Mouse (Mus musculus): ENCODE measurements at regions not wholly inside any gene's neighbourhood (a gene's known extent, or its start where the extent isn't known, plus 50 kb on each side); places are given as distances from the start of the nearest gene placed in this dataset.

DNA sequence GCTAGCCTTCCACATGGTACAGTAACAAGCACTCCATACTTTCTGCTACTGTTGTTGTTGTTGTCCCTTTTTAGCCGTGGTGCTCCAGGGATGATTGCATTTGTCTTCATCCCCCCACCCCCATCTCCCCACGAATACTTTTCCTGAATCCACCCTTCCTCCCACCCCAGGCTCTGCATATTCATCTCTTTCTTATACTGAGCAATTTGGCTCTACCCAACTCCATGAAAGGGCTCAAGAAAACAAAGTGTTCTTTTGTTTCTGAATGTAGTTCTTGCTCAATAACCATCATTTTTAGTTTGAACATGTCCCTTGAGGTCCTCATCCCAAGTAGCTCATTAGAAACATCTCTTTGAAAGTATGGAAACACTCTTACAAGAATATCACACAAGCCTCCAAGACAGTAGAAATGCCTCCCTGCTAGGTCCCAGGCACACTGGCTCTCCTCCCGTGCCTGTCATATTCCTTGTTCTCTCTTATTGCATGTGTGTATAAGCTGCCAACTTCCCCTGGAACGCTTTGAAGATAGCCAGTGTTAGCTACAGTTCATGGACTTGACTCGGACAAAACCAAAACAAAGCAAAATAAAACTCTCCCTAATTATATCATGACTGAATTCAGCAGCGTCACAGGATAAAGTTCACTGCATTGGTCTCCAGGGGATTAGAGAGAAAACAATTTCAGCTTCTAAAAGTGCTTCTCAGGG is 59.7 kb upstream of the Pkn2 start:
- no peaks in the 10 kb centered on the region for H3K27me3 ChIP-seq (ENCODE audit: low read depth, poor library complexity, severe bottlenecking)

DNA sequence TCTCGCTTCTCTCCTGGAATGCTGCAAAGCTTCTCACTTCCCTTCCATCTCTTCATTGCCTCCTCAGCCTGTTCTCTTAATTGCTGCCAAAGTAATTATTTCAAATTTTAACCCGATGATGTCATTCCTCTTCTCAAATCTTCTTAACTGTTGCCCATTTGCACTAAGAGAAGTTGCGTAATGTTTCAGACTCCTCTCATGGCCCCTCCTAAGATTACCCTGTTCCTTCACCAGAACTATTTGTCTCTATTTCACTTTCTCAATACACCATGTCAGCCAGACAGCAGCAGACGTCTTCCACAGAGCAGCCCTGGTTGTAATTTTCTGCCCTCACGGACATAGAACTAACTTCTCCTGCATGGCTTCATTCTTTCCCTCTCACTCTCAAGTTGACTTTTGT is 59.1 kb upstream of the Pkn2 start:
- no peaks in the 10 kb centered on the region for H3K4me1 ChIP-seq
- H3K27me3 ChIP-seq (ENCODE audit: low read depth, poor library complexity, severe bottlenecking): no peaks in the 10 kb centered on the region
- DNase-seq (ENCODE audit: low spot score): no peak
- WGBS: 86% methylated on average over 5 of the region's 5 CpGs
- no peaks in the 10 kb centered on the region for H3K36me3 ChIP-seq
- no peaks in the 10 kb centered on the region for H3K9me3 ChIP-seq (replicated peaks)
- H3K4me3 ChIP-seq: no peak overlapping the region
- H3K27ac ChIP-seq: no peak overlapping the region

More for the DNA sequence above, 59.7 kb upstream of the Pkn2 start:
- H3K4me3 ChIP-seq: no peak overlapping the region
- H3K9me3 ChIP-seq (replicated peaks): no peaks in the 10 kb centered on the region
- H3K27ac ChIP-seq: no peak overlapping the region
- WGBS: 70% methylated on average over 6 of the region's 6 CpGs
- H3K36me3 ChIP-seq: no peaks in the 10 kb centered on the region
- DNase-seq (ENCODE audit: low spot score): no peak
- no peaks in the 10 kb centered on the region for H3K4me1 ChIP-seq

- no peaks in the 10 kb centered on the region for H3K4me1 ChIP-seq
- no peaks in the 10 kb centered on the region for H3K9me3 ChIP-seq (replicated peaks)
- H3K36me3 ChIP-seq: no peaks in the 10 kb centered on the region
- H3K27me3 ChIP-seq (ENCODE audit: low read depth, poor library complexity, severe bottlenecking): no peaks in the 10 kb centered on the region
- WGBS: 87% methylated on average over 1 of the region's 1 CpGs
- H3K4me3 ChIP-seq: no peak overlapping the region
- no peak for DNase-seq (ENCODE audit: low spot score)
- H3K27ac ChIP-seq: no peak overlapping the region
These were observed 58.0 kb upstream of the Pkn2 start for GRCm38 (mm10) chr3:142939773-142940172.

- H3K27me3 ChIP-seq (ENCODE audit: low read depth, poor library complexity, severe bottlenecking): no peaks in the 10 kb centered on the region
- H3K36me3 ChIP-seq: no peaks in the 10 kb centered on the region
- no peak overlapping the region for H3K4me3 ChIP-seq
- no peak overlapping the region for H3K27ac ChIP-seq
- no peaks in the 10 kb centered on the region for H3K4me1 ChIP-seq
- WGBS: 81% methylated on average over 5 of the region's 5 CpGs
- no peak for DNase-seq (ENCODE audit: low spot score)
- no peaks in the 10 kb centered on the region for H3K9me3 ChIP-seq (replicated peaks)
These were observed 54.1 kb upstream of the Pkn2 start for GRCm38 (mm10) chr3:142935949-142936348.

GRCm38 (mm10) chr3:142934326-142934725 is 52.5 kb upstream of the Pkn2 start:
- Histone ChIP-seq H3K27ac (no peak overlapping the region), H3K4me3 (no peak overlapping the region), H3K36me3 (no peaks in the 10 kb centered on the region), H3K27me3 (ENCODE audit: low read depth, poor library complexity, severe bottlenecking) (no peaks in the 10 kb centered on the region), H3K4me1 (no peaks in the 10 kb centered on the region), H3K9me3 (replicated peaks) (no peaks in the 10 kb centered on the region)
- DNase-seq (ENCODE audit: low spot score): no peak
- 89% methylated on average over 5 of the region's 5 CpGs for WGBS

DNA sequence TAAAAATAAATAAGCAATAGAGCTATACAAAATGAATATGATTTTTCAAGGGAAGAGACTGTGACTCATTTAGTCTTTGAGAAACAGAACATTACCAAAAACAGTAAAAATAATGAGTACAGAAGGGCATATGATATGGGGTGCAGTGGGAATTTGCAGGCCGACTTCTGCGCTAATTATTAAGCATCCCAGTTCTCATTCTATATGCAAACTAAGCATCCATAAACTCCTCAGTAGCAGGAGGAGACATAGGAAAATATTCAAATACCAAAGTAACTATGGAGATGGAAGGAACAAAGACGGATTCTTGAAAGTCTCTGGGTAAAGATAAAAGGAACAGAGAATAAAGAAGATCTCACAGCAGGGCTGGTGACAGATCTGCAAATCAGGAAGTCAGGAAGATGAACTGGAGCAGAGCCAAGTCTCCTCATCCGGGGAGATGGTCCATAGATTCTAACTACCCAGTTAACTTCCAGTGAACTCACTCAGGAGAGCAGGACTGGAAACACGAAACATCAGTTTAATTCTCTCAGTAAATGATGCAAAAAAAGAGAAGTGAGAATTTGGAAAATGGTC is 52.0 kb upstream of the Pkn2 start:
- no peaks in the 10 kb centered on the region for H3K4me1 ChIP-seq
- no peak for DNase-seq (ENCODE audit: low spot score)
- H3K27me3 ChIP-seq (ENCODE audit: low read depth, poor library complexity, severe bottlenecking): no peaks in the 10 kb centered on the region
- no peak overlapping the region for H3K4me3 ChIP-seq
- no peaks in the 10 kb centered on the region for H3K36me3 ChIP-seq
- H3K9me3 ChIP-seq (replicated peaks): no peaks in the 10 kb centered on the region
- WGBS: 84% methylated on average over 5 of the region's 5 CpGs
- H3K27ac ChIP-seq: no peak overlapping the region

Measured in limb, embryonic 10.5 days (tissue).